Mouse (Mus musculus) MEL (cell line): ENCODE results near the gene St13. TPM values are rescaled to one million over a fixed set of nuclear protein-coding genes. Genes with fewer than 3 reads are reported as not detected.

Source experiments
- DNase-seq: peaks from one replicate; pipeline ENCODE4 v3.0.0; 2011; ENCODE audit warnings: low read depth, low spot score
- H3K27ac ChIP-seq: 2 replicates; pipeline ENCODE4 v1.5.1; 2012; ENCODE audit warnings: low read depth, mild to moderate bottlenecking, control low read depth, low read length, moderate library complexity; ENCODE audit not compliant: control insufficient read depth
- H3K27me3 ChIP-seq, 2 experiments: fragments of 150-350 bp in 1 of 2; sonication (generic) in 1 of 2; 2 replicates each; pipeline ENCODE4 v1.6.1; 2012; ENCODE audit warnings: low read length in 2 of 2, mild to moderate bottlenecking in 2 of 2, improper control_type of control experiment in 1 of 2, moderate library complexity in 1 of 2; ENCODE audit not compliant: insufficient read depth in 2 of 2, control insufficient read depth in 1 of 2
- H3K36me3 ChIP-seq, 2 experiments: 2 replicates each; pipeline ENCODE4 v1.6.1; 2012 to 2014; ENCODE audit warnings: low read length in 2 of 2, improper control_type of control experiment in 1 of 2, inconsistent platforms in 1 of 2, mild to moderate bottlenecking in 1 of 2; ENCODE audit not compliant: insufficient read depth in 2 of 2, control insufficient read depth in 1 of 2
- H3K4me1 ChIP-seq, 2 experiments: fragments of 150-350 bp in 1 of 2; sonication (generic) in 1 of 2; 2 replicates each; pipeline ENCODE4 v1.6.1; 2012; ENCODE audit warnings: low read length in 2 of 2, improper control_type of control experiment in 1 of 2, mild to moderate bottlenecking in 1 of 2; ENCODE audit not compliant: insufficient read depth in 2 of 2, control insufficient read depth in 1 of 2
- H3K4me3 ChIP-seq, 2 experiments: fragments of 150-350 bp in 1 of 2; sonication (generic) in 1 of 2; 2 replicates each; pipeline ENCODE4 v1.5.1; 2012; ENCODE audit warnings: low read depth in 2 of 2, low read length in 2 of 2, mild to moderate bottlenecking in 2 of 2, moderate library complexity in 2 of 2, control low read depth in 1 of 2, improper control_type of control experiment in 1 of 2; ENCODE audit not compliant: control insufficient read depth in 1 of 2, insufficient read depth in 1 of 2
- H3K79me2 ChIP-seq: 2 replicates; pipeline ENCODE4 v1.6.1; 2012; ENCODE audit warnings: mild to moderate bottlenecking, low read length, moderate library complexity; ENCODE audit not compliant: control insufficient read depth, poor library complexity, insufficient read depth
- H3K9ac ChIP-seq: 2 replicates; pipeline ENCODE4 v1.6.1; 2012; ENCODE audit warnings: low read depth, mild to moderate bottlenecking, control low read depth, low read length, moderate library complexity; ENCODE audit not compliant: control insufficient read depth, poor library complexity, severe bottlenecking
- H3K9me3 ChIP-seq: fragments of 150-350 bp; sonication (generic); replicated peaks from 2 replicates; pipeline ENCODE4 v1.6.1; 2012; ENCODE audit warnings: mild to moderate bottlenecking, low read length, improper control_type of control experiment, moderate library complexity; ENCODE audit not compliant: insufficient read depth
- CHD2 ChIP-seq: IDR thresholded peaks from 2 replicates; pipeline ENCODE4 v1.6.1; 2011; ENCODE audit warnings: low read length, improper control_type of control experiment
- CTCF ChIP-seq, 3 experiments: IDR thresholded peaks in 2 of 3; conservative IDR thresholded peaks in 1 of 3; 2 replicates each; pipeline ENCODE4 v1.5.1; 2011 to 2012; ENCODE audit warnings: low read length in 3 of 3, low read depth in 2 of 3, mild to moderate bottlenecking in 2 of 3, improper control_type of control experiment in 1 of 3, inconsistent platforms in 1 of 3, mixed read lengths in 1 of 3, moderate library complexity in 1 of 3; ENCODE audit not compliant: control insufficient read depth in 1 of 3, insufficient read depth in 1 of 3, poor library complexity in 1 of 3, severe bottlenecking in 1 of 3
- E2F4 ChIP-seq: IDR thresholded peaks from 2 replicates; pipeline ENCODE4 v1.6.1; 2011; ENCODE audit warnings: low read depth, low read length, improper control_type of control experiment, borderline replicate concordance
- ELF1 ChIP-seq: IDR thresholded peaks from 2 replicates; pipeline ENCODE4 v1.6.1; 2014; ENCODE audit warnings: low read depth, mild to moderate bottlenecking, inconsistent platforms, low read length, improper control_type of control experiment, moderate library complexity
- EP300 ChIP-seq, 2 experiments: IDR thresholded peaks; 2 replicates each; pipeline ENCODE4 v1.6.1; 2011; ENCODE audit warnings: improper control_type of control experiment in 2 of 2, low read length in 2 of 2, low read depth in 1 of 2, mild to moderate bottlenecking in 1 of 2
- ETS1 ChIP-seq: IDR thresholded peaks from 2 replicates; pipeline ENCODE4 v1.6.1; 2012; ENCODE audit warnings: low read depth, mild to moderate bottlenecking, inconsistent platforms, low read length, improper control_type of control experiment, moderate library complexity
- GABPA ChIP-seq: IDR thresholded peaks from 2 replicates; pipeline ENCODE4 v1.6.1; 2012; ENCODE audit warnings: low read depth, mild to moderate bottlenecking, inconsistent platforms, low read length, improper control_type of control experiment, moderate library complexity
- GATA1 ChIP-seq: IDR thresholded peaks from 2 replicates; pipeline ENCODE4 v1.6.1; 2011; ENCODE audit warnings: low read depth, low read length, improper control_type of control experiment
- HCFC1 ChIP-seq: IDR thresholded peaks from 2 replicates; pipeline ENCODE4 v1.6.1; 2012; ENCODE audit warnings: low read depth, mild to moderate bottlenecking, inconsistent platforms, low read length, improper control_type of control experiment, moderate library complexity
- KAT2A ChIP-seq: conservative IDR thresholded peaks from 2 replicates; pipeline ENCODE4 v1.6.1; 2012; ENCODE audit warnings: low read depth, low read length, improper control_type of control experiment, inconsistent platforms
- MAX ChIP-seq: IDR thresholded peaks from 2 replicates; pipeline ENCODE4 v1.6.1; 2011; ENCODE audit warnings: low read length, improper control_type of control experiment
- MAZ ChIP-seq: IDR thresholded peaks from 2 replicates; pipeline ENCODE4 v1.6.1; 2012; ENCODE audit warnings: low read depth, mild to moderate bottlenecking, inconsistent platforms, low read length, improper control_type of control experiment
- MXI1 ChIP-seq: IDR thresholded peaks from 2 replicates; pipeline ENCODE4 v1.6.1; 2011; ENCODE audit warnings: mild to moderate bottlenecking, low read depth, low read length, improper control_type of control experiment
- MYB ChIP-seq: IDR thresholded peaks from 2 replicates; pipeline ENCODE4 v1.6.1; 2011; ENCODE audit warnings: mild to moderate bottlenecking, low read depth, low read length, improper control_type of control experiment
- POLR2AphosphoS2 ChIP-seq: IDR thresholded peaks from 2 replicates; pipeline ENCODE4 v1.6.1; 2011; ENCODE audit warnings: low read length, improper control_type of control experiment
- POLR2AphosphoS5 ChIP-seq: IDR thresholded peaks from 2 replicates; pipeline ENCODE4 v1.6.1; 2012; ENCODE audit warnings: low read depth, borderline replicate concordance, mild to moderate bottlenecking, inconsistent platforms, low read length, moderate library complexity, mixed read lengths
- SIN3A ChIP-seq: IDR thresholded peaks from 2 replicates; pipeline ENCODE4 v1.6.1; 2012; ENCODE audit warnings: low read length, improper control_type of control experiment, inconsistent platforms
- SMC3 ChIP-seq: IDR thresholded peaks from 2 replicates; pipeline ENCODE4 v1.6.1; 2011; ENCODE audit warnings: low read depth, low read length, improper control_type of control experiment
- TAL1 ChIP-seq: IDR thresholded peaks from 2 replicates; pipeline ENCODE4 v1.6.1; 2012; ENCODE audit warnings: mild to moderate bottlenecking, inconsistent platforms, low read length, moderate library complexity, mixed read lengths
- USF2 ChIP-seq, 2 experiments: IDR thresholded peaks; 2 replicates each; pipeline ENCODE4 v1.6.1; 2011 to 2012; ENCODE audit warnings: improper control_type of control experiment in 2 of 2, low read length in 2 of 2, borderline replicate concordance in 1 of 2, inconsistent platforms in 1 of 2, low read depth in 1 of 2, mild to moderate bottlenecking in 1 of 2; ENCODE audit not compliant: insufficient read depth in 1 of 2
- ZKSCAN1 ChIP-seq: IDR thresholded peaks from 2 replicates; pipeline ENCODE4 v1.6.1; 2012; ENCODE audit warnings: low read depth, mild to moderate bottlenecking, inconsistent platforms, low read length, improper control_type of control experiment, moderate library complexity
- ZMIZ1 ChIP-seq: IDR thresholded peaks from 2 replicates; pipeline ENCODE4 v1.6.1; 2012; ENCODE audit warnings: low read depth, mild to moderate bottlenecking, inconsistent platforms, low read length, improper control_type of control experiment, moderate library complexity
- ZNF384 ChIP-seq: IDR thresholded peaks from 2 replicates; pipeline ENCODE4 v1.6.1; 2012; ENCODE audit warnings: low read depth, mild to moderate bottlenecking, inconsistent platforms, low read length, improper control_type of control experiment
- polyA plus RNA-seq, 2 experiments: library from polyadenylated mRNA; stranded (reverse) in 1 of 2; unstranded in 1 of 2; fragments of >175 nt in 1 of 2; fragments of >200 nt in 1 of 2; gene quantifications; 2 replicates each; pipeline versions ENCODE4 v1.2.1 to v1.2.4; 2012; ENCODE audit warnings: low replicate concordance in 2 of 2, low read depth in 1 of 2; ENCODE audit not compliant: insufficient read length in 2 of 2, insufficient read depth in 1 of 2, missing spikeins in 1 of 2
- total RNA-seq: library from RNA; depleted of rRNA; stranded (reverse); fragments of 300-350 nt; gene quantifications from 2 replicates; pipeline ENCODE4 v1.2.3, GENCODE M21; 2012

The St13 gene
- total and polyA plus RNA-seq, 3 experiments = 191 to 423 TPM; not detected in 1

- peak; percentile 69 for TF ChIP-seq GATA1
- no peak for TF ChIP-seq KAT2A
- peak; percentile 16 for TF ChIP-seq POLR2AphosphoS2
- peak in 1 of 2 experiments; percentile 22; a peak in 1 of 4 replicates for TF ChIP-seq EP300 (IDR thresholded peaks at IDR 0.05; ENCODE audit: low read depth in 1 of 2, low read length in 2 of 2)
- TF ChIP-seq GABPA = no peak
- TF ChIP-seq SMC3 = no peak
- TF ChIP-seq, all 39 proteins: peak for 3
- Histone ChIP-seq H3K27me3 (no peaks in the 10 kb centered on the region), H3K27ac (peak overlapping the region; percentile 48), H3K79me2 (peaks cover 8% of the 10 kb centered on the region), H3K9ac (peak overlapping the region; percentile 27), H3K36me3 (peaks cover 21 to 22% of the 10 kb centered on the region in 2 experiments), H3K9me3 (no peaks in the 10 kb centered on the region), H3K4me3 (peak overlapping the region; percentile 53 to 80), H3K4me1 (peaks cover 5 to 8% of the 10 kb centered on the region in 2 experiments)
- DNase-seq = peak; percentile 53
These were observed 38.4 kb downstream of the St13 start for GRCm38 (mm10) chr15:81361417-81362015.

- Histone ChIP-seq H3K9me3 (no peaks in the 10 kb centered on the region), H3K27me3 (no peaks in the 10 kb centered on the region), H3K9ac (peak overlapping the region; percentile 27), H3K36me3 (peaks cover 17 to 22% of the 10 kb centered on the region in 2 experiments), H3K27ac (peak overlapping the region; percentile 48), H3K4me1 (peaks cover 5 to 8% of the 10 kb centered on the region in 2 experiments), H3K79me2 (peaks cover 8% of the 10 kb centered on the region), H3K4me3 (peak overlapping the region; percentile 53 to 80)
- peak; percentile 17; the same call in 1 of the 2 replicates for TF ChIP-seq MAZ
- TF ChIP-seq KAT2A = no peak
- peak; percentile 33; the same call in 1 of the 2 replicates for TF ChIP-seq MXI1
- TF ChIP-seq EP300 (IDR thresholded peaks at IDR 0.05; ENCODE audit: low read depth in 1 of 2, low read length in 2 of 2) = 0 out of 4 replicates have a peak, but pooled peaks of 1 of the 2 experiments have one; percentile 14
- TF ChIP-seq ZKSCAN1 = 0 out of 2 replicates have a peak, but pooled peaks have one; percentile 12
- peak; percentile 68; the same call in 1 of the 2 replicates for TF ChIP-seq SIN3A
- no peak for TF ChIP-seq ZNF384
- DNase-seq = no peak
These were observed 38.9 kb downstream of the St13 start for GRCm38 (mm10) chr15:81361022-81361404.

GRCm38 (mm10) chr15:81360345-81361021, 39.4 kb downstream of the St13 start, which contains the start of gene Slc25a17:
Gene Slc25a17, minus strand, starts transcription at chr15:81360812.
- no peaks in the 10 kb centered on the region for H3K9me3 ChIP-seq
- peaks cover 5 to 8% of the 10 kb centered on the region in 2 experiments for H3K4me1 ChIP-seq
- H3K79me2 ChIP-seq = peaks cover 8% of the 10 kb centered on the region
- H3K36me3 ChIP-seq = peaks cover 13 to 22% of the 10 kb centered on the region in 2 experiments
- H3K27me3 ChIP-seq = no peaks in the 10 kb centered on the region
- H3K9ac ChIP-seq = peak within 1 kb of the TSS; percentile 79
- peak; percentile 97 for DNase-seq
- H3K4me3 ChIP-seq = peak within 1 kb of the TSS; percentile 80 to 93
- peak within 1 kb of the TSS; percentile 48 for H3K27ac ChIP-seq
- TF ChIP-seq MAX = no peak
- no peak for TF ChIP-seq E2F4
- TF ChIP-seq POLR2AphosphoS5 = no peak
- peak; percentile 74 for TF ChIP-seq ELF1
- peak; percentile 55; the same call in 1 of the 2 replicates for TF ChIP-seq POLR2AphosphoS2
- no peak for TF ChIP-seq USF2 (IDR thresholded peaks at IDR 0.05; ENCODE audit: borderline replicate concordance in 1 of 2, insufficient read depth in 1 of 2, low read depth in 1 of 2, low read length in 2 of 2)
- peak; percentile 49; the same call in 1 of the 2 replicates for TF ChIP-seq ZMIZ1
- TF ChIP-seq HCFC1 = peak; percentile 86
- TF ChIP-seq CTCF (IDR thresholded peaks at IDR 0.05 in 2 of 3, conservative IDR thresholded peaks at IDR 0.05 in 1 of 3; ENCODE audit: control insufficient read depth in 1 of 3, insufficient read depth in 1 of 3, low read depth in 2 of 3, low read length in 3 of 3, poor library complexity in 1 of 3, severe bottlenecking in 1 of 3) = no peak
- TF ChIP-seq CHD2 = peak; percentile 73
- TF ChIP-seq TAL1 = no peak
- TF ChIP-seq ETS1 = no peak
- TF ChIP-seq MYB = no peak
